Mouse (Mus musculus) hindbrain, embryonic 13.5 days (tissue): ENCODE results near the gene Rnps1. TPM values are rescaled to one million over a fixed set of nuclear protein-coding genes. Genes with fewer than 3 reads are reported as not detected.

ENCODE experiments used
- ATAC-seq: fragments of 200-750 bp; cut with Nextera tagmentation; 2 replicates; pipeline ENCODE4 v1.8.0; 2017; ENCODE audit warnings: moderate TSS enrichment; ENCODE audit not compliant: low FRiP score
- H3K27ac ChIP-seq: fragments of 300-500 bp; sonication (generic); 2 replicates; pipeline ENCODE4 v1.5.1; 2015; ENCODE audit warnings: inconsistent platforms, mild to moderate bottlenecking, moderate library complexity
- H3K27me3 ChIP-seq: fragments of 300-500 bp; sonication (generic); 2 replicates; pipeline ENCODE4 v1.6.1; 2015; ENCODE audit warnings: mild to moderate bottlenecking, inconsistent platforms
- H3K36me3 ChIP-seq: fragments of 300-500 bp; sonication (generic); 2 replicates; pipeline ENCODE4 v1.6.1; 2015; ENCODE audit warnings: mild to moderate bottlenecking, inconsistent platforms
- H3K4me1 ChIP-seq: fragments of 300-500 bp; sonication (generic); replicated peaks from 2 replicates; pipeline ENCODE4 v1.6.1; 2015; ENCODE audit warnings: inconsistent platforms
- H3K4me2 ChIP-seq: fragments of 300-500 bp; sonication (generic); 2 replicates; pipeline ENCODE4 v1.6.1; 2015; ENCODE audit warnings: inconsistent platforms, mild to moderate bottlenecking, moderate library complexity
- H3K4me3 ChIP-seq: fragments of 300-500 bp; sonication (generic); 2 replicates; pipeline ENCODE4 v1.5.1; 2015; ENCODE audit warnings: mild to moderate bottlenecking, inconsistent platforms
- H3K9ac ChIP-seq: fragments of 300-500 bp; sonication (generic); 2 replicates; pipeline ENCODE4 v1.6.1; 2015; ENCODE audit warnings: mild to moderate bottlenecking, inconsistent platforms
- H3K9me3 ChIP-seq: fragments of 300-500 bp; sonication (generic); 2 replicates; pipeline ENCODE4 v1.6.1; 2016; ENCODE audit warnings: inconsistent platforms
- WGBS: fragments of 180-500 bp; shearing (Covaris S2); methylation state at CpG from one replicate; pipeline ENCODE4 v1.1.7; 2015; 5-methylcytosine and 5-hydroxymethylcytosine counted together
- polyA plus RNA-seq: library from polyadenylated mRNA; unstranded; fragments of >200 nt; fragmentation: Nextera tagmentation; extraction: Ambion mirVana; gene quantifications from 2 replicates; pipeline ENCODE4 v1.2.1, GENCODE M21; 2015

Gene Rnps1
- 328 and 342 TPM in 2 replicates for polyA plus RNA-seq

DNA sequence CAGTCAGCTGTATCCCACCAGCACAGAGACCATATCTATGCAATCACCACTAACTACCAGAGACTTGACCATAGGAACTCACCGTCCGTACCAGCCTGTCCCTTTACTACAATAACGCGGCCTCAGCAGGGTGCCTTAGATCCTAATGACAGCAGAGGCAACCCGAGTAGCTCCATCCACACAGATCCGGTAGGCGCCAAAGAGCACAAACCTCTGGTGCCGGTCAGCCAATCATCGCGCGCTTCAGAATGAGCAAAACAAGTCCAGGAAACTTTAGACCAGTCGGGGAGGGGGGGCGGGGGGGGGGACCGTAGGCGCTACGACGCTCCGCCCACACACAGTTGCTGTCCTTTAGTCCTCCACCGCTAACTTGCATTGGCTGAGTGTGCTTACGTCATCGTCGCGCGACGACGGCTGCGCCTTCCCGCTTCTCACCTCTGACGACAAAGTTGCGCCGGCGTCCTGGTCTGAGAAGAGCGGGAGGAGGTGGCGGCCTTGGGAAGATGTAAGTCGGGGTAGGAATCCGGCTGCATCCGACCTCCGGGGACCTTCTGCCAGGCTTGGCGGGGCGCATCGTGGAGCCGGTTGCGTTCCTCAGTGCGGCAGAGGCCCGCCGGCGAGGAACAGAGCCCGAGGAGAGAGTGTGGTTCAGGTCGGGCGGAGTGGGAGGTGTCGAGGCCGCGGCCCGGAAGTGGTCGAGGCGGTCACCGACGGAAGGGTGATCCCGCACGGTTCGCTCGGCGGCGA lies at the start of gene Rnps1:
TSS of gene Rnps1 (plus strand) at position 336 of the 747 bp plus-strand sequence.
- Histone ChIP-seq H3K9ac (peak within 1 kb of the TSS; percentile 89), H3K4me2 (peak within 1 kb of the TSS; percentile 98), H3K27ac (peak within 1 kb of the TSS; percentile 94), H3K36me3 (peaks cover 49% of the 10 kb centered on the region), H3K4me1 (peaks cover 38% of the 10 kb centered on the region), H3K9me3 (no peaks in the 10 kb centered on the region), H3K27me3 (no peaks in the 10 kb centered on the region), H3K4me3 (peak within 1 kb of the TSS; percentile 71)
- WGBS, result under 1% methylated on average over 63 of the region's 64 CpGs
- ATAC-seq, result peak; percentile 94

DNA sequence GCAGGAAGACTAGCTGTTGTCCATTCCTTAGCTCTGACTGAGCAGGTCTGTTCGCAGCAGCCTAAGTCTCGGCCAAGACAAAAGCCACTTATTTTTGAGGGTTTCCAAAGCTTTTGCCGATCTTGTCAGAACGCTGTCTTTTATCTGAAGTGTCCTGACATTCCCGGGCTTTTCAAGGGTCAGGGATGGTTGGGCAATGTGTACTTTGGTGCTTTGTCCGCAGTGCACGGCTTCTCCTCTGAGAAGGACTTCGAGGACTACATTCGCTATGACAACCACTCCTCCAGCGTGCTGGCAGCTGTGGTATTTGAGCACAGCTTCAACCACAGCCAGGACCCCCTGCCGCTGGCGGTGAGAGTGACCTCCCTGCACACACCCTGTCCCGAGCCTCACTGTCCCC lies 48.5 kb upstream of the Rnps1 start:
- WGBS, result 31% methylated on average over 13 of the region's 13 CpGs
- ATAC-seq, result no peak
- Histone ChIP-seq H3K4me1 (no peaks in the 10 kb centered on the region), H3K4me3 (no peak overlapping the region), H3K27me3 (no peaks in the 10 kb centered on the region), H3K9me3 (no peaks in the 10 kb centered on the region), H3K9ac (no peak overlapping the region), H3K36me3 (peaks cover 60% of the 10 kb centered on the region), H3K27ac (no peak overlapping the region), H3K4me2 (no peak overlapping the region)

DNA sequence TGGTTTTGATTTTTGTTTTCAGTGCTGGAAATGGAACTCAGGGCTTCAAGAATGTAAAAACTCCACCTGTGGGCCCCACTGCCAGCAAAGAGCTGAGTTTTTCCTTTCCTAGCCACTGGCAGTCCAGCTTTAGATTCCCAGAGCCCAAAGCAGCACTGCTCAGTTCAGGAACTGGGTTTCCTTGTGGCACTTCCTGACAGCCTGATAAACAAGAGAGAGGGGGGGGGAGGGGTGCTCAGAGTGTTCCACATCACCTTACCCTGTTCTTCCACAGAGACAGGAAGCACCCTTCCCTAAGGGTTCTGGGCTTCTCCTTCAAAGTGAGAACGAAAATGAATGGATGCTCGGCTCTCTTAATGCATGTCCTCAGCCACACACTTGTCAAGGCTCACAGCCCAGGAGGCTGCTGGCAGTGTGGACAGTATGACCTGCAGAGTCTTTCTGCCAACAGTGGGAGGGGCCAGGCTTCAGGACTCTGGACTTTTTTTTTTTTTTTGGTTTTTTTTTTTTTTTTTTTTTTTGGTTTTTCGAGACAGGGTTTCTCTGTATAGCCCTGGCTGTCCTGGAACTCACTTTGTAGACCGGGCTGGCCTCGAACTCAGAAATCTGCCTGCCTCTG lies 39.2 kb upstream of the Rnps1 start:
- no peaks in the 10 kb centered on the region for H3K9me3 ChIP-seq
- H3K9ac ChIP-seq, result no peak overlapping the region
- H3K27me3 ChIP-seq, result no peaks in the 10 kb centered on the region
- H3K4me1 ChIP-seq, result no peaks in the 10 kb centered on the region
- ATAC-seq, result no peak
- WGBS, result 81% methylated on average over 5 of the region's 5 CpGs
- H3K4me3 ChIP-seq, result no peak overlapping the region
- H3K4me2 ChIP-seq, result no peak overlapping the region
- H3K27ac ChIP-seq, result no peak overlapping the region
- peaks cover 93% of the 10 kb centered on the region for H3K36me3 ChIP-seq

DNA sequence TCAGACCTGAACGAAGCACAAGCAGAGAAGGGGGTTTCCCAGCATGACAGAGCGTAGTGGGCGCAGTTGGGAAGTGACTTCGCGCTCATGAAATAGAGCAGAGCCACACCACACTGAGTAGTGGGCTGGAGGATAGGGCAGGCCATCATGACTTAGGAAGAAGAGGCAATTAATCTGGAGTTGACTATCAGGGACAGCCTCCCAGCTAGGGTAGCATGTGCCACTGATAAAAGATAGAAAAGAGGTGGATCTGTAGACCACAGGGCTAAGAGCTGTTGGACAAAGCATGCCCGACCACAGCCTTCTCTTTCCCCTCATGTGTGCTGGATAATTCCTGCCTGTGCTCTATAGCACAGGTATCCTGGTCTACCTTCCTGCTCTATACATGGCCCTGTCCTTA lies 38.5 kb upstream of the Rnps1 start:
- no peak overlapping the region for H3K4me3 ChIP-seq
- H3K9me3 ChIP-seq, result no peaks in the 10 kb centered on the region
- no peak overlapping the region for H3K4me2 ChIP-seq
- no peak for ATAC-seq
- peaks cover 87% of the 10 kb centered on the region for H3K36me3 ChIP-seq
- no peak overlapping the region for H3K27ac ChIP-seq
- H3K4me1 ChIP-seq, result no peaks in the 10 kb centered on the region
- 92% methylated on average over 6 of the region's 6 CpGs for WGBS
- no peak overlapping the region for H3K9ac ChIP-seq
- H3K27me3 ChIP-seq, result no peaks in the 10 kb centered on the region

DNA sequence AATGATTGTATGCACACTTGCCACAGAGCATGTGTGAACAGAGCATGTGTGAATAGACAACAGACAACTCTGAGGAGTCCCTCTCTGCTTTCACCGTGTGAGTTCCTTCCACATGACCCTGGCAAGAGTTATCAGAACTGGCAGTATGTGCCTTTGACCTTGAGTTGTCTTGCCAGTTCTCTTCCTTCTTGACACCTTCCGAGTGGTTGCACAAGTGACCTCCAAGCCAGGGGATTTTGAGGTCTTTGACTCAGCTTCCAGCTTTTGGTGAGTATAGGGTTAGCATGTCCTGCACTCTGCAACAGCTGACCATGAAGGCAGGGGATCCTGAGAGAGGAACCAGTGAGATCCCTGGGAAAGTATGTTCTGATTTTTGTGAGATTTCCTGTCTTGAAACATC lies 35.9 kb upstream of the Rnps1 start:
- H3K36me3 ChIP-seq, result peaks cover 85% of the 10 kb centered on the region

DNA sequence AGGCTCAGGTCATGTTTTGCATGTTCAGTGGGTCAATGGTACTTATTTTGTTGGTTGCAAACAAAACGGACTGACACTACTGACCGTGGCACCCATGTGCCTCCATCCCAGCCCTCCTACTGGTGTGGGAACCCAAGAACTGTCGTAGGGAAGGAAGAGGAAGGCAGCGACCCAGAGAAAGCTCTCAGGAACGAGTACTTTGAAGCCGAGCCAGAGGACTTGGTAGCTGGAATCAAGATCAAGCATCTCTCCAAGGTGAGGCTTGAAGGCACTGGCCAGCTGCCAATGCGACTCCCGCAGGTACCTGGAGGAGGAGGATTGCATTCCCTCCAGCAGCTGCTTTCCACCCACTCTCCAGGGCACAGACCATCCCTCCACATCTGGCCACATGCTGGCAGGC lies 30.6 kb upstream of the Rnps1 start:
- H3K27me3 ChIP-seq, result no peaks in the 10 kb centered on the region
- H3K4me3 ChIP-seq, result no peak overlapping the region
- H3K4me2 ChIP-seq, result no peak overlapping the region
- no peak for ATAC-seq
- no peak overlapping the region for H3K9ac ChIP-seq
- peaks cover 87% of the 10 kb centered on the region for H3K36me3 ChIP-seq
- 87% methylated on average over 8 of the region's 8 CpGs for WGBS
- H3K9me3 ChIP-seq, result no peaks in the 10 kb centered on the region
- no peaks in the 10 kb centered on the region for H3K4me1 ChIP-seq
- H3K27ac ChIP-seq, result no peak overlapping the region

More for the DNA sequence above, 35.9 kb upstream of the Rnps1 start:
- Histone ChIP-seq H3K4me1 (no peaks in the 10 kb centered on the region), H3K9me3 (no peaks in the 10 kb centered on the region), H3K4me3 (no peak overlapping the region), H3K4me2 (no peak overlapping the region), H3K27ac (no peak overlapping the region), H3K27me3 (no peaks in the 10 kb centered on the region), H3K9ac (no peak overlapping the region)
- WGBS, result 89% methylated on average over 2 of the region's 2 CpGs
- ATAC-seq, result no peak

DNA sequence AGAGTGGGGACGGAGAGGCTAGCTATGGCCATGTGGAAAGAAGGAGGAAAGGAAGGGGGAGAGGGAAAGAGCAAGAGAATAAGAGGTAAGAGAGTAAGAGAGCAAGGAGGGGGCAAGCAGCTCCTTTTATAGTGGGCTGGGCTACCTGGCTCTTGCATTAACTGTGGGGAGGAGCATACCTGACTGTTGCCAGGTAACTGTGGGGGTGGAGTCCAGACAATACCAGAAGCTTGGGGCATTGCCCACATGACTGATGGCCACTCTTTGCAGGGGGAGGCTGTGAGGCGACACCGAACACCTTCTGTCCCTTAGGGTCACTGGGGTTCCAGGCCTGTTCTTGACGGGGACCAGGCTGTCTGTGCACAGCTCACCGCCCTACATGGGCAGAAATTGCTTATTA lies 25.7 kb upstream of the Rnps1 start:
- 81% methylated on average over 5 of the region's 5 CpGs for WGBS
- Histone ChIP-seq H3K4me1 (no peaks in the 10 kb centered on the region), H3K4me3 (no peak overlapping the region), H3K27me3 (no peaks in the 10 kb centered on the region), H3K9me3 (no peaks in the 10 kb centered on the region), H3K36me3 (peaks cover 94% of the 10 kb centered on the region), H3K27ac (no peak overlapping the region), H3K4me2 (no peak overlapping the region), H3K9ac (no peak overlapping the region)
- ATAC-seq, result no peak

DNA sequence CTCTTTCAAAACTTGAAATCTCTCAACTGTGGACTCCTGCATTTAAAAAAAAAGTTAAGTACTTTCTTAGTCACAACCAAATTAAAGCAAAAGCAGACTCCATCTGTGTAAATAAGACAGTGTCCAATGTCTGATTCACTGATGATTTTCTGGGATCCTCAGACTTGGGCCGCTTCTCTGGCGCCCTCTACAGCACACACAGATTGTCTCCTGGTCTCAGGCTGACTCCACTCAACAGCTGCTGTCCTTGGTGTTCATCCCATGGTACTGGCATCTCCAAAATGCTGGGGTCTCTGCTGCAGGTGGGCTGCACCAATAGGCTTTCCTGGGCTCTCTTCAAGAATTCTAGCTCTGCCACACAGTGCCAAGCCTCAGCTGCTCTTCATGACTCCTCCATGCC lies 24.5 kb upstream of the Rnps1 start:
- Histone ChIP-seq H3K9me3 (no peaks in the 10 kb centered on the region), H3K27me3 (no peaks in the 10 kb centered on the region), H3K27ac (no peak overlapping the region), H3K4me2 (no peak overlapping the region), H3K4me3 (no peak overlapping the region), H3K36me3 (peaks cover 89% of the 10 kb centered on the region), H3K9ac (no peak overlapping the region), H3K4me1 (no peaks in the 10 kb centered on the region)
- ATAC-seq, result no peak
- 6% methylated on average over 2 of the region's 2 CpGs for whole genome bisulfite sequencing

DNA sequence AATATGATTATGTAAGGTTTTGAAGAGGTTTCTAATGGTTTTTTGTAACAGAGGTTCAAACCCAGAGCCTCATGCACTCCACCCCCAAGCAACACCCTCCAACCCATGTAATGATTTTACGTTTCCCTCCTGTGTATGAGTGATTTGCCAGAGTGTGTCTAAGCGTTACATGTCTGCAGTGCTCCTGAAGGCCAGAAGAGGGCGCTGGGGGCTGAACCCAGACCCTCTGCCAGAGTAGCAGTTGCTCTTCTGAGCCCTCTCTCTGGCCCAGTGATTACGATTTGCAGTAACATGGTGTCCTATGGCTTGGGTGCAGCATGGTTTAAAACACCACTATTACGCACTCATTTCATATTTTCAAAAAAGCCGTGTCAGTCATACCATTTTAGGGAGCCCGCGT lies 23.2 kb upstream of the Rnps1 start:
- Histone ChIP-seq H3K36me3 (peaks cover 84% of the 10 kb centered on the region), H3K27me3 (no peaks in the 10 kb centered on the region), H3K9me3 (no peaks in the 10 kb centered on the region), H3K4me1 (no peaks in the 10 kb centered on the region), H3K9ac (no peak overlapping the region), H3K4me3 (no peak overlapping the region), H3K27ac (no peak overlapping the region), H3K4me2 (no peak overlapping the region)
- ATAC-seq, result no peak
- WGBS, result 66% methylated on average over 8 of the region's 8 CpGs

DNA sequence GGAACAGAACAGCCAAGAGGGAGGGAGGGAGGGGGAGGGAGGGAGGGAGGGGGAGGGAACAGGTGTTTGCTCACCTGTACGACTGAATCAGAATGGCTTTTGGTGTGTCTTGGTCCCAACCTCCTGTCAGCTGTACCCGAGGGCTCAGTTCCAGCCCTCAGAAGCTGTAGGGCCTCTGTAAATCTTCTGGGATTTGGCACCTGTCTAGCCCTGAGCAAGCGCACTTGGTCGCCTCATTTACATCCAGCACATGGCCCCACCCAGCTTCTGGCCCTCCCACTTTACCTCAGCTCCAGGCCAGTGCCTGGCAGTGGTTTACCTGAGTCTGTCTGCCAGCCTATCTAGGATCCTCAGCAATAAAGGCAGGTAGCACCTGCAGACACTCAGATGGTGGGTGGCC lies 20.8 kb upstream of the Rnps1 start:
- no peaks in the 10 kb centered on the region for H3K9me3 ChIP-seq
- ATAC-seq, result no peak
- H3K9ac ChIP-seq, result no peak overlapping the region
- WGBS, result 49% methylated on average over 4 of the region's 4 CpGs
- no peak overlapping the region for H3K4me3 ChIP-seq
- H3K4me1 ChIP-seq, result no peaks in the 10 kb centered on the region
- peaks cover 84% of the 10 kb centered on the region for H3K36me3 ChIP-seq
- H3K27me3 ChIP-seq, result no peaks in the 10 kb centered on the region
- H3K27ac ChIP-seq, result no peak overlapping the region
- H3K4me2 ChIP-seq, result no peak overlapping the region

DNA sequence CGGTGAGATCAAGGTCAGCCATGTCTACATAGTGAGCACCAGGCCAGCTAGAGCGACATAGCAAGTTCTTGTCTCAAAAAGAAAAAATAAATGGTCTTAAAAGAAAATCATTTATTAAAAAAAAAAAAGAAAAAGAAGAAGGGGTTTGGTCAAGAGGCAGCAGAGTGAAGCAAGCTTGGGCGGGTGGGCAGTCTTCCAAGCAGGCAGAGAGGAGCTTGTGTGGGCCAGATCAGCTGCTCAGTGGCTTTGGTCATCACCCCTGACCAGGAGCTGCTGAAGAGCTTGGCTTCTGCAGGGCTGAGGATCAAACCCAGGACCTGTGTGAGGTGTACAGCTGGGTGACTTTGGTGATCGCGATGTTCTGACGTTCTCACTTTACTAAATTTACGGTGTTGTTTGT lies 19.9 kb upstream of the Rnps1 start:
- WGBS, result 93% methylated on average over 7 of the region's 7 CpGs
- Histone ChIP-seq H3K9ac (no peak overlapping the region), H3K27ac (no peak overlapping the region), H3K36me3 (peaks cover 84% of the 10 kb centered on the region), H3K4me1 (no peaks in the 10 kb centered on the region), H3K4me3 (no peak overlapping the region), H3K4me2 (no peak overlapping the region), H3K27me3 (no peaks in the 10 kb centered on the region), H3K9me3 (no peaks in the 10 kb centered on the region)
- no peak for ATAC-seq

DNA sequence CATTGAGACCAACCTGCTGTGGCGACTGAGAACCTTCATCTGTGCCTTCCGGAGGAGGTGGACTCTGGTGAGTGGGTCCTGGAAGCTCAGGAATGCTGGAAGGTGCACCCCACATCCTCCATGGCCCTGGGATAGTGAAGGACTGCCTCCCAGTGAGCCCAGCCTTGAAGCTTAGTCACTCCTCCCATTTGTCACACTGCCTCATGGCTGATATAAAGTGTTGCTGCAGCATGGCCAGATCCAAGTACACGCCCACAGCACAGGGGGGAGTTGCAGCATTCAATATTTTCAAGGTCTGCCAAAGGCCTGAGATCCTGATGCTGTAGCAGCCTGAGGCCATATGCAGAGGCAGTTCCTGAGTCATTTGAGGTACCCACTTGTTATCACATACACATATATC lies 12.0 kb upstream of the Rnps1 start:
- H3K9me3 ChIP-seq, result no peaks in the 10 kb centered on the region
- no peak overlapping the region for H3K4me2 ChIP-seq
- H3K27me3 ChIP-seq, result no peaks in the 10 kb centered on the region
- peaks cover 96% of the 10 kb centered on the region for H3K36me3 ChIP-seq
- WGBS, result 84% methylated on average over 3 of the region's 3 CpGs
- H3K9ac ChIP-seq, result no peak overlapping the region
- H3K27ac ChIP-seq, result no peak overlapping the region
- H3K4me3 ChIP-seq, result no peak overlapping the region
- H3K4me1 ChIP-seq, result no peaks in the 10 kb centered on the region
- ATAC-seq, result no peak
